Comparison of ENCODE assay signal across 8 mouse cellular contexts in genomic region chr10:108433976-108434375, GRCm38 (mm10).
A peak's percentile ranks its signal among the peaks of the same experiment; 100 is the strongest.
DNase-seq lines count a peak whose midpoint lies in the region; ATAC-seq and TF ChIP-seq lines count a peak whose summit lies in the region.

No protein-coding gene starts in this region.

- H3K9me3 ChIP-seq in lung, embryonic 15.5 days: no peaks in the 10 kb centered on the region
- H3K9me3 ChIP-seq in forebrain, embryonic 15.5 days: no peaks in the 10 kb centered on the region
- H3K9me3 ChIP-seq in kidney, postnatal 0 days (replicated peaks; ENCODE audit: low read length): no peaks in the 10 kb centered on the region

- 0 out of 2 replicates have a peak overlapping the region, but pooled peaks have one; percentile 5 for H3K4me3 ChIP-seq in lung, embryonic 15.5 days
- no peak overlapping the region for H3K4me3 ChIP-seq in forebrain, embryonic 15.5 days
- no peak overlapping the region for H3K4me3 ChIP-seq in kidney, postnatal 0 days (replicated peaks; ENCODE audit: low read depth, low read length)

- H3K4me1 ChIP-seq in lung, embryonic 15.5 days: peaks cover 37% of the 10 kb centered on the region
- H3K4me1 ChIP-seq in forebrain, embryonic 15.5 days: peaks cover 9% of the 10 kb centered on the region; the same call in 1 of the 2 replicates
- peaks cover 20% of the 10 kb centered on the region for H3K4me1 ChIP-seq in kidney, postnatal 0 days (replicated peaks; ENCODE audit: insufficient read depth, low read length)

- no peaks in the 10 kb centered on the region for H3K27me3 ChIP-seq in lung, embryonic 15.5 days
- H3K27me3 ChIP-seq in forebrain, embryonic 15.5 days: no peaks in the 10 kb centered on the region
- H3K27me3 ChIP-seq in kidney, postnatal 0 days (ENCODE audit: insufficient read depth, low read length): no peaks in the 10 kb centered on the region

- no peak for DNase-seq in lung, postnatal 25 days (ENCODE audit: low spot score)
- peak; percentile 66 for DNase-seq in kidney, postnatal 0 days (ENCODE audit: low spot score)
- DNase-seq in retina, postnatal 1 day: peak; percentile 37
- no peak for DNase-seq in T-cell, adult 2 months (ENCODE audit: low spot score)
- DNase-seq in frontal cortex, postnatal 25 days (ENCODE audit: low spot score in 2 of 2): no peak
- no peak for DNase-seq in frontal cortex, postnatal 36 days (ENCODE audit: low spot score in 2 of 2)

- H3K36me3 ChIP-seq in lung, embryonic 15.5 days: no peaks in the 10 kb centered on the region
- no peaks in the 10 kb centered on the region for H3K36me3 ChIP-seq in forebrain, embryonic 15.5 days
- H3K36me3 ChIP-seq in kidney, postnatal 0 days (ENCODE audit: insufficient read depth, low read length): no peaks in the 10 kb centered on the region

- H3K27ac ChIP-seq in lung, embryonic 15.5 days: peak overlapping the region; percentile 22; the same call in 1 of the 2 replicates
- no peak overlapping the region for H3K27ac ChIP-seq in forebrain, embryonic 15.5 days (replicated peaks)
- peak overlapping the region; percentile 21; the same call in 1 of the 2 replicates for H3K27ac ChIP-seq in kidney, postnatal 0 days

- WGBS in lung, embryonic 15.5 days: 9% methylated on average over 15 of the region's 15 CpGs
- 8% methylated on average over 15 of the region's 15 CpGs for WGBS in forebrain, embryonic 15.5 days
- WGBS in kidney, postnatal 0 days: 7% methylated on average over 15 of the region's 15 CpGs

- ATAC-seq in lung, embryonic 15.5 days (ENCODE audit: borderline replicate concordance, extremely low read depth, low FRiP score, low TSS enrichment): no peak
- ATAC-seq in forebrain, embryonic 15.5 days (replicated peaks): 0 out of 2 replicates have a peak, but pooled peaks have one; percentile 46
- ATAC-seq in kidney, postnatal 0 days (replicated peaks; ENCODE audit: low FRiP score, low read depth): no peak; the same call in 1 of the 2 replicates

- H3K9ac ChIP-seq in lung, embryonic 15.5 days: no peak overlapping the region
- no peak overlapping the region for H3K9ac ChIP-seq in forebrain, embryonic 15.5 days (replicated peaks)
- H3K9ac ChIP-seq in kidney, postnatal 0 days (ENCODE audit: low read depth, low read length): no peak overlapping the region

- no peak for TF ChIP-seq CTCF in kidney, postnatal 0 days (IDR thresholded peaks at IDR 0.05; ENCODE audit: low read depth)

- peak overlapping the region; percentile 42 for H3K4me2 ChIP-seq in lung, embryonic 15.5 days
- H3K4me2 ChIP-seq in forebrain, embryonic 15.5 days (replicated peaks): peak overlapping the region; percentile 10; the same call in 1 of the 2 replicates
- H3K4me2 ChIP-seq in kidney, postnatal 0 days (ENCODE audit: low read length): peak overlapping the region; percentile 28

Comparison
In these comparisons a context has a peak if more than half of its experiments do, and no peak if none do; other contexts are left out.
1. DNase-seq: peak in kidney, postnatal 0 days (single experiment) and retina, postnatal 1 day (single experiment); none in lung, postnatal 25 days (single experiment), T-cell, adult 2 months (single experiment), frontal cortex, postnatal 25 days (0 of 2) and frontal cortex, postnatal 36 days (0 of 2).
2. Peak in every context shown above with its lines, with median percentiles within 50 percentile points of each other: H3K4me2 ChIP-seq.